Mouse (Mus musculus): ENCODE data around the gene Rrp7a.
"Not testable (repeated sequence)": the region's sequence is repeated elsewhere in the genome, so short reads cannot be mapped to it uniquely, and the experiment has no call there.

Gene Rrp7a

GRCm38 (mm10) chr15:83156929-83157666 is 34.5 kb upstream of the Rrp7a start:
- DNase-seq (ENCODE audit: low read depth, low spot score), result peak; percentile 88

GRCm38 (mm10) chr15:83155672-83156419 is 33.2 kb upstream of the Rrp7a start:
- DNase-seq (ENCODE audit: low read depth, low spot score), result no peak

GRCm38 (mm10) chr15:83154309-83154708 is 31.7 kb upstream of the Rrp7a start:
- no peak for DNase-seq (ENCODE audit: low read depth, low spot score)

GRCm38 (mm10) chr15:83150694-83151093 is 28.1 kb upstream of the Rrp7a start:
- DNase-seq (ENCODE audit: low read depth, low spot score), result no peak

- DNase-seq (ENCODE audit: low read depth, low spot score), result no peak
These were observed 27.5 kb upstream of the Rrp7a start for GRCm38 (mm10) chr15:83150073-83150442.

- DNase-seq (ENCODE audit: low read depth, low spot score), result peak; percentile 98
These were observed 26.8 kb upstream of the Rrp7a start, which contains the start of gene Poldip3 for GRCm38 (mm10) chr15:83149196-83150072. Poldip3 (minus strand) TSS chr15:83149384.

GRCm38 (mm10) chr15:83148801-83149195 is 26.2 kb upstream of the Rrp7a start:
- DNase-seq (ENCODE audit: low read depth, low spot score), result no peak

GRCm38 (mm10) chr15:83148395-83148794 is 25.8 kb upstream of the Rrp7a start:
- DNase-seq (ENCODE audit: low read depth, low spot score), result peak; percentile 45

- no peak for DNase-seq (ENCODE audit: low read depth, low spot score)
These were observed 22.9 kb upstream of the Rrp7a start for GRCm38 (mm10) chr15:83145541-83145940.

- peak; percentile 60 for DNase-seq (ENCODE audit: low read depth, low spot score)
These were observed 20.3 kb upstream of the Rrp7a start for GRCm38 (mm10) chr15:83142861-83143260.

GRCm38 (mm10) chr15:83135654-83136053 is 13.1 kb upstream of the Rrp7a start:
- no peak for DNase-seq (ENCODE audit: low read depth, low spot score)

- no peak for DNase-seq (ENCODE audit: low read depth, low spot score)
These were observed 12.1 kb upstream of the Rrp7a start for GRCm38 (mm10) chr15:83134671-83135070.

- DNase-seq (ENCODE audit: low read depth, low spot score), result no peak
These were observed 7.1 kb upstream of the Rrp7a start for GRCm38 (mm10) chr15:83129530-83130231.

- DNase-seq (ENCODE audit: low read depth, low spot score), result not testable (repeated sequence)
These were observed 4.4 kb upstream of the Rrp7a start for GRCm38 (mm10) chr15:83127037-83127436.

- no peak for DNase-seq (ENCODE audit: low read depth, low spot score)
These were observed 4.0 kb upstream of the Rrp7a start for GRCm38 (mm10) chr15:83126582-83126981.

- no peak for DNase-seq (ENCODE audit: low read depth, low spot score)
These were observed 2.0 kb upstream of the Rrp7a start for GRCm38 (mm10) chr15:83124625-83125024.

- DNase-seq (ENCODE audit: low read depth, low spot score), result peak; percentile 90
These were observed 664 bp downstream of the Rrp7a start for GRCm38 (mm10) chr15:83121709-83122565.

GRCm38 (mm10) chr15:83118360-83118759 is 4.2 kb downstream of the Rrp7a start:
- DNase-seq (ENCODE audit: low read depth, low spot score), result peak; percentile 69

- no peak for DNase-seq (ENCODE audit: low read depth, low spot score)
These were observed 7.5 kb downstream of the Rrp7a start for GRCm38 (mm10) chr15:83115071-83115470.

GRCm38 (mm10) chr15:83114106-83114505 is 8.5 kb downstream of the Rrp7a start:
- DNase-seq (ENCODE audit: low read depth, low spot score), result no peak
